Mouse (Mus musculus) mesoderm, embryonic 11.5 days (tissue): ENCODE results near the gene Nom1.

Experiments used
- DNase-seq: peaks from one replicate; pipeline ENCODE4 v3.0.0-alpha.2; 2012; ENCODE audit warnings: low read depth, low spot score

Nom1 gene

GRCm38 (mm10) chr5:29470851-29471394 is 36.5 kb downstream of the Nom1 start:
- DNase-seq = no peak

- no peak for DNase-seq
Observed at GRCm38 (mm10) chr5:29471396-29471795, 36.9 kb downstream of the Nom1 start.

- DNase-seq = peak; percentile 68
Observed at GRCm38 (mm10) chr5:29471855-29472665, 37.6 kb downstream of the Nom1 start.

- DNase-seq = no peak
Observed at GRCm38 (mm10) chr5:29473551-29474245, 39.2 kb downstream of the Nom1 start.

- no peak for DNase-seq
Observed at GRCm38 (mm10) chr5:29474246-29474960, 39.9 kb downstream of the Nom1 start.

GRCm38 (mm10) chr5:29475041-29475440 is 40.6 kb downstream of the Nom1 start:
- no peak for DNase-seq

GRCm38 (mm10) chr5:29475556-29475955 is 41.1 kb downstream of the Nom1 start:
- DNase-seq = no peak

GRCm38 (mm10) chr5:29476021-29476420 is 41.6 kb downstream of the Nom1 start:
- DNase-seq = no peak

GRCm38 (mm10) chr5:29477474-29478207 is 43.2 kb downstream of the Nom1 start:
- DNase-seq = no peak

GRCm38 (mm10) chr5:29478208-29479197 is 44.0 kb downstream of the Nom1 start, which contains the start of gene Mnx1:
TSS of gene Mnx1 (minus strand) at chr5:29478470.
- no peak for DNase-seq

- DNase-seq = peak; percentile 66
Observed at GRCm38 (mm10) chr5:29479198-29479593, 44.7 kb downstream of the Nom1 start.

GRCm38 (mm10) chr5:29483801-29484200 is 49.3 kb downstream of the Nom1 start:
- no peak for DNase-seq

GRCm38 (mm10) chr5:29484965-29485940 is 50.8 kb downstream of the Nom1 start:
- DNase-seq = no peak

GRCm38 (mm10) chr5:29485941-29486320 is 51.5 kb downstream of the Nom1 start:
- no peak for DNase-seq

- no peak for DNase-seq
Observed at GRCm38 (mm10) chr5:29487321-29487720, 52.9 kb downstream of the Nom1 start.

- DNase-seq = no peak
Observed at GRCm38 (mm10) chr5:29507013-29507412, 72.5 kb downstream of the Nom1 start.
